Mouse (Mus musculus) embryonic fibroblast, embryonic 13.5 days (primary cell): ENCODE data around the gene Fam81a.

Experiments
- CTCF ChIP-seq: IDR thresholded peaks from 2 replicates; pipeline ENCODE4 v1.5.1; 2011; ENCODE audit warnings: mild to moderate bottlenecking, control low read depth, low read length, moderate library complexity, borderline replicate concordance; ENCODE audit not compliant: insufficient read depth
- POLR2A ChIP-seq: IDR thresholded peaks from 2 replicates; pipeline ENCODE4 v1.6.1; 2011; ENCODE audit warnings: low read depth, mild to moderate bottlenecking, control low read depth, low read length, moderate library complexity

DNA sequence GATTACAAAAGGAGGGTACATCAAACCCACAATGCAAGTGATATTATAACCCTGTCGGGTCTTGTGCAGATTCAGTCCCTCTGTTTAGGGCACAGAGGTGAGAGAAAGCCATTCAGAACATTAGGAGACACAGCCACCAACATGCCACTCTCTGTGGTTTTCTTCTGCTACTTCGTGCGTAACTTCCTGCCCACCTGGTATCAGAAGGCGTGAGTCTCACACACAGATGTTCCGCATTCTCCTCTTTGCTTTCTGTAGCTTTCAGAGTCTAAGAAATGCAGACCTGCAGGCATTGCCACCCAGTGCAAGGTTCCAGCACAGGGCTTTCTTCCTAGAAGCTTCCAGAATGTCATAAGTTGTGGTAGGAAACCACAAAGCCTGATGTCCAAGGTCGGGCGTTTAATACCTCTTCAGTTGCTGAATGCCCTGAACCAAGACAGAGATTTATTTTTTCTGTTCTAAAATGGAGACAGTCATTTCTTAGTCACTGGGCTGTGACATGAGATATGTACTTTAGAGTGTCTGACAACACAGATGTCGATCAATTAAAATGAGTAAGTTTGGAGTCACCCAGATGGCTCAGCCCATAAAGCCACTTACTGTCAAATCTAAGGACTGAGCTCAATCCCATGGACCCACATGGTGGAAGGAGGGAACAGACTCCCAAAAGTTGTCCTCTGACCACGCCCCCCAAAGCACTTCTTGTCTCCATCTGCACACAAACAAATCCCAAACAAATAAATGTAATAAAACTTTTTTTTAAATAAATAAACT lies 62.1 kb downstream of the Fam81a start:
- TF ChIP-seq CTCF (no peak), POLR2A (no peak)
